Mouse (Mus musculus) embryonic facial prominence, embryonic 11.5 days (tissue): ENCODE data around the gene 1700001O22Rik. TPM values are rescaled to one million over a fixed set of nuclear protein-coding genes. Genes with fewer than 3 reads are reported as not detected.

Experiments used
- ATAC-seq: fragments of 200-750 bp; cut with Nextera tagmentation; replicated peaks from 2 replicates; pipeline ENCODE4 v1.8.0; 2017; ENCODE audit warnings: low read depth; ENCODE audit not compliant: insufficient number of reproducible peaks, low FRiP score, low TSS enrichment
- DNase-seq: peaks from one replicate; pipeline ENCODE4 v3.0.0-alpha.2; 2015; ENCODE audit warnings: low spot score
- H3K27ac ChIP-seq: fragments of 300-500 bp; sonication (generic); replicated peaks from 2 replicates; pipeline ENCODE4 v1.5.1; 2014; ENCODE audit warnings: mild to moderate bottlenecking, low read depth, low read length, control low read depth
- H3K27me3 ChIP-seq: fragments of 300-500 bp; sonication (generic); 2 replicates; pipeline ENCODE4 v1.6.1; 2014; ENCODE audit warnings: mild to moderate bottlenecking, low read length, moderate library complexity, mixed read lengths; ENCODE audit not compliant: control insufficient read depth, insufficient read depth
- H3K36me3 ChIP-seq: fragments of 300-500 bp; sonication (generic); replicated peaks from 2 replicates; pipeline ENCODE4 v1.6.1; 2014; ENCODE audit warnings: low read depth, mild to moderate bottlenecking, low read length, moderate library complexity, mixed read lengths; ENCODE audit not compliant: control insufficient read depth, insufficient read depth
- H3K4me1 ChIP-seq: fragments of 300-500 bp; sonication (generic); 2 replicates; pipeline ENCODE4 v1.6.1; 2014; ENCODE audit warnings: low read length, mixed read lengths; ENCODE audit not compliant: control insufficient read depth, insufficient read depth
- H3K4me2 ChIP-seq: fragments of 300-500 bp; sonication (generic); 2 replicates; pipeline ENCODE4 v1.6.1; 2014; ENCODE audit warnings: low read depth, mild to moderate bottlenecking, control low read depth, low read length, moderate library complexity
- H3K4me3 ChIP-seq: fragments of 300-500 bp; sonication (generic); 2 replicates; pipeline ENCODE4 v1.5.1; 2014; ENCODE audit warnings: low read depth, low read length, control low read depth
- H3K9ac ChIP-seq: fragments of 300-500 bp; sonication (generic); replicated peaks from 2 replicates; pipeline ENCODE4 v1.6.1; 2014; ENCODE audit warnings: mild to moderate bottlenecking, control low read depth, low read length
- H3K9me3 ChIP-seq: fragments of 300-500 bp; sonication (generic); replicated peaks from 2 replicates; pipeline ENCODE4 v1.6.1; 2016; ENCODE audit warnings: mild to moderate bottlenecking, low read length, inconsistent platforms, mixed read lengths; ENCODE audit not compliant: control insufficient read depth
- WGBS: fragments of 180-500 bp; shearing (Covaris S2); extraction: QIAGEN DNeasy Blood & Tissue Kit; methylation state at CpG from one replicate; pipeline ENCODE4 v1.1.7; 2014; 5-methylcytosine and 5-hydroxymethylcytosine counted together
- polyA plus RNA-seq: library from polyadenylated mRNA; unstranded; fragments of >200 nt; fragmentation: Nextera tagmentation; extraction: Ambion mirVana; gene quantifications from 2 replicates; pipeline ENCODE4 v1.2.1, GENCODE M21; 2014

The 1700001O22Rik gene
- polyA plus RNA-seq, 1 experiment from 2014 or later = 1.8 TPM

GRCm38 (mm10) chr2:30808296-30808655 lies 4.8 kb upstream of the 1700001O22Rik start:
- no peaks in the 10 kb centered on the region for H3K9me3 ChIP-seq
- DNase-seq = no peak
- peak overlapping the region; percentile 86 for H3K9ac ChIP-seq
- peak overlapping the region; percentile 81 for H3K4me2 ChIP-seq
- no peaks in the 10 kb centered on the region for H3K27me3 ChIP-seq
- peaks cover 4% of the 10 kb centered on the region; the same call in 1 of the 2 replicates for H3K36me3 ChIP-seq
- H3K27ac ChIP-seq = no peak overlapping the region; the same call in 1 of the 2 replicates
- peak overlapping the region; percentile 69 for H3K4me3 ChIP-seq
- WGBS = 8% methylated on average over 10 of the region's 10 CpGs
- H3K4me1 ChIP-seq = no peaks in the 10 kb centered on the region
- ATAC-seq = no peak

GRCm38 (mm10) chr2:30807648-30808295 lies 4.3 kb upstream of the 1700001O22Rik start, which contains the start of gene Ntmt1:
TSS of gene Ntmt1 (plus strand) at chr2:30807826.
- Histone ChIP-seq H3K4me3 (peak within 1 kb of the TSS; percentile 69), H3K4me2 (peak within 1 kb of the TSS; percentile 81), H3K36me3 (no peaks in the 10 kb centered on the region; the same call in 1 of the 2 replicates), H3K9ac (peak within 1 kb of the TSS; percentile 86), H3K27me3 (no peaks in the 10 kb centered on the region), H3K27ac (no peak within 1 kb of the TSS; the same call in 1 of the 2 replicates), H3K9me3 (no peaks in the 10 kb centered on the region), H3K4me1 (no peaks in the 10 kb centered on the region)
- ATAC-seq (peak; percentile 97), DNase-seq (peak; percentile 99)
- under 1% methylated on average over 42 of the region's 44 CpGs for WGBS

- Histone ChIP-seq H3K4me2 (peak overlapping the region; percentile 51), H3K9ac (peak overlapping the region; percentile 43; the same call in 1 of the 2 replicates), H3K27me3 (no peaks in the 10 kb centered on the region), H3K36me3 (no peaks in the 10 kb centered on the region), H3K27ac (no peak overlapping the region), H3K4me3 (peak overlapping the region; percentile 69), H3K9me3 (no peaks in the 10 kb centered on the region), H3K4me1 (no peaks in the 10 kb centered on the region)
- DNase-seq (no peak), ATAC-seq (peak; percentile 14; the same call in 1 of the 2 replicates)
- 9% methylated on average over 28 of the region's 28 CpGs for WGBS
Measured at GRCm38 (mm10) chr2:30807147-30807647, 3.7 kb upstream of the 1700001O22Rik start.

- H3K9me3 ChIP-seq = no peaks in the 10 kb centered on the region
- H3K9ac ChIP-seq = no peak overlapping the region
- no peaks in the 10 kb centered on the region for H3K4me1 ChIP-seq
- DNase-seq = no peak
- ATAC-seq = no peak
- no peak overlapping the region for H3K4me2 ChIP-seq
- no peak overlapping the region for H3K27ac ChIP-seq
- 96% methylated on average over 2 of the region's 2 CpGs for WGBS
- no peaks in the 10 kb centered on the region for H3K36me3 ChIP-seq
- no peak overlapping the region for H3K4me3 ChIP-seq
- H3K27me3 ChIP-seq = peaks cover 4% of the 10 kb centered on the region
Measured at GRCm38 (mm10) chr2:30805983-30806382, 2.5 kb upstream of the 1700001O22Rik start.

- DNase-seq = peak; percentile 59
- H3K9me3 ChIP-seq = no peaks in the 10 kb centered on the region
- H3K36me3 ChIP-seq = no peaks in the 10 kb centered on the region
- peak overlapping the region; percentile 91 for H3K4me2 ChIP-seq
- H3K4me1 ChIP-seq = peaks cover 5% of the 10 kb centered on the region
- H3K27me3 ChIP-seq = peaks cover 7% of the 10 kb centered on the region
- WGBS = 1% methylated on average over 77 of the region's 77 CpGs
- ATAC-seq = peak; percentile 34; the same call in 1 of the 2 replicates
- H3K27ac ChIP-seq = no peak overlapping the region
- H3K9ac ChIP-seq = peak overlapping the region; percentile 72
- peak overlapping the region; percentile 44 for H3K4me3 ChIP-seq
Measured at GRCm38 (mm10) chr2:30801067-30801852, 2.2 kb downstream of the 1700001O22Rik start.

GRCm38 (mm10) chr2:30800671-30801066 lies 2.8 kb downstream of the 1700001O22Rik start:
- Histone ChIP-seq H3K9me3 (no peaks in the 10 kb centered on the region), H3K27ac (no peak overlapping the region), H3K4me1 (peaks cover 8% of the 10 kb centered on the region), H3K9ac (no peak overlapping the region), H3K4me3 (peak overlapping the region; percentile 44), H3K27me3 (peaks cover 7% of the 10 kb centered on the region), H3K4me2 (peak overlapping the region; percentile 91), H3K36me3 (no peaks in the 10 kb centered on the region)
- no peak for DNase-seq
- no peak for ATAC-seq
- WGBS = 33% methylated on average over 7 of the region's 7 CpGs

GRCm38 (mm10) chr2:30799456-30799855 lies 4.0 kb downstream of the 1700001O22Rik start:
- Histone ChIP-seq H3K9me3 (no peaks in the 10 kb centered on the region), H3K36me3 (no peaks in the 10 kb centered on the region), H3K9ac (no peak overlapping the region), H3K4me2 (no peak overlapping the region), H3K4me3 (no peak overlapping the region), H3K27ac (no peak overlapping the region), H3K4me1 (peaks cover 8% of the 10 kb centered on the region), H3K27me3 (peaks cover 7% of the 10 kb centered on the region)
- WGBS = 87% methylated on average over 3 of the region's 3 CpGs
- no peak for DNase-seq
- ATAC-seq = no peak
